Mouse (Mus musculus) right cerebral cortex, postnatal 36 days (tissue): ENCODE measurements around the gene Cnst.

Experiments used
- DNase-seq, 2 experiments: peaks; one replicate each; pipeline ENCODE4 v3.0.0; 2022; ENCODE audit warnings: low spot score in 2 of 2, mixed read lengths in 1 of 2

The Cnst gene

DNA sequence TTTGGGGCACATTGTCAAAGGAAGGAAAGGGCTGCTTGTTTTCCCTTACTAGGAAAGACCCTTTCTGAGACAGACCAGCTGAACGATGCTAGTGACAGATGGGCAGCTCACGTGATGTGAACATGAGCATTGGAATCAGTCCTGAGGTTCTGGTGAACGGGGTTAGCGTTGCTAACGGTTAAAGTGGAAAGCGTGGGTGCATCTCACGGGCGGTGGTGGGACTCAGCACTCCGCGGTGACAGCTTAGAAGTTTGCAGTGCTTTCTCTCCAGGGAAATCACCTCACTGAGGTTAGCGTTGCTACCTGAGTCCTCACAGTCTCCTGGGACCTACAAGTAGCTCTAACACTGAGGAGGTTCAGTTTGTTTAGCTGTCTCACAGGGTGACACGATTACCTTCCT is 45.5 kb downstream of the Cnst start:
- DNase-seq = peak; percentile 24 to 61

DNA sequence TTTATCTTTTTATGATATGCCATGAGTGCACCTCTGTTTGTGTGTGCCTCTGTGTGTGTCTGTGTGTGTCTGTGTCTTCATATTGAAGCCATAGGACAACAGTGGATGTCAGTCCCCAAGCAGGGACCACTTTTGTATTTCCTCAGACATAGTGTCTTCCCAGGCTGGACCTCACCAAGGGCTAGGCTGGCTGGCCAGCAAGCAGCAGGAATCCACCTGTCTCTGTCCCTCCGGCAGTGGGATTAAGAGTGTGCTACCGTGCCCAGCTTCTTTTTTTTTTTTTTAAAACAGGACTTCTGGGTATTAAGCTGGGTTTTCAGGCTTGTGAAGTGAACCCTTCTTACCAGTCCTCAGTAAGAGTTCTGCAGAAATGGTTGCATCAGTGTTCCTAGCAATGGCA is 46.0 kb downstream of the Cnst start:
- no peak for DNase-seq

DNA sequence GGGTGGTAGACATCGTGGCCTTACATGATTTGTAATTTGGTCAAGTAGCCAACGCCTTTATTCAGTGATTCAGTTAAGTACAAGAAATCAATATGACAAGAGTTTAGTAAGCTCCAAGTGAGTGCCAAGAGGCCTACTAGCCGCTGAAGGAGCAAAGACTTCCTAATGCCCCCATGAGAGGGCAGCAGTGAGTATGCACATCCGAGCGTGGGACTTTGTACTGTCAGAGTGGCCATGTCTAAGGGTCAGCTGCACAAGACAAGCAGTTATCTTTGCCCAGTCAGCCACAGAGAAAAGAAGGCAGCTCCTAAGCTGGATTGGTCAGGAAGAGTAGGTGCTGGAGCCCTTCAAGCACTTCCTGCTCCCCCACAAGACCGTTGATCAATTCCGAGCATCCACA is 46.8 kb downstream of the Cnst start:
- DNase-seq = no peak

DNA sequence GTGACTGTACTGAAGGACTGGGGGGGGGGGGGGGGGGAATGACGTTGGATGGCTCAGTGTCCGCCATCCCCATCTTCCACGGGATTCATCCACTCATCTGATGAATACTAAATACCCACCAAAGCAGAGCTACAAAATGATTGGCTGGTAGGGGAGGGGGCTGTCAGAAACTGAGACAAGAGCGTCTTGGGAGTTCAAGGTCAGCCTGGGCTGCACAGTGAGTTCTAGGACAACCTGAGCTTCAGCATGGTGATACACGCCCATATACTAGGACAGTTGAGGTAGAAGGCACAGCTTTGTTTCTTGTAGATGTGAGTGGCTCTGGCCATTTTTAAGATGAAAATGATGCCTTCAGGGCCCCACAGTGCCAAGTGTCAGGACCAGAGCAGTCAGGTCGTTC is 52.2 kb downstream of the Cnst start:
- no peak for DNase-seq

DNA sequence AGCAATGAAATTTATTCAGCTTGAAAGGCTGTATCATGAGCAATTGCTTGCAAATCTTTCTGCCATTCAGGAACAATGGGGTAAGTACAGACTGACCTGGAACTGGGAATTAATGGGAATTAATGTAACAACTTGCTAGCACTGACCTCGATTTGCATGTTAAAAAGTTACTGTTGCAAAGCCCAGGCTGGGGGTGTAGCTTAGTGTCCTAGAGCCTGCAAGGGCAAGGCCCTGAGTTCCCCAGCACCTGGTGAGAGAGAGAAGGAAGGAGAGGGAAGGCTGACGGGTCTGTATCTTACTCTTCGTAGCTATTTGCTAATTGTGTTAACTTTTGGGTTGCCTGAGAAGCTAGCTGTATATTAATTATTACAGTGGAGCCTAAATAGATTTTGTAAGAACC is 58.4 kb downstream of the Cnst start:
- no peak for DNase-seq

DNA sequence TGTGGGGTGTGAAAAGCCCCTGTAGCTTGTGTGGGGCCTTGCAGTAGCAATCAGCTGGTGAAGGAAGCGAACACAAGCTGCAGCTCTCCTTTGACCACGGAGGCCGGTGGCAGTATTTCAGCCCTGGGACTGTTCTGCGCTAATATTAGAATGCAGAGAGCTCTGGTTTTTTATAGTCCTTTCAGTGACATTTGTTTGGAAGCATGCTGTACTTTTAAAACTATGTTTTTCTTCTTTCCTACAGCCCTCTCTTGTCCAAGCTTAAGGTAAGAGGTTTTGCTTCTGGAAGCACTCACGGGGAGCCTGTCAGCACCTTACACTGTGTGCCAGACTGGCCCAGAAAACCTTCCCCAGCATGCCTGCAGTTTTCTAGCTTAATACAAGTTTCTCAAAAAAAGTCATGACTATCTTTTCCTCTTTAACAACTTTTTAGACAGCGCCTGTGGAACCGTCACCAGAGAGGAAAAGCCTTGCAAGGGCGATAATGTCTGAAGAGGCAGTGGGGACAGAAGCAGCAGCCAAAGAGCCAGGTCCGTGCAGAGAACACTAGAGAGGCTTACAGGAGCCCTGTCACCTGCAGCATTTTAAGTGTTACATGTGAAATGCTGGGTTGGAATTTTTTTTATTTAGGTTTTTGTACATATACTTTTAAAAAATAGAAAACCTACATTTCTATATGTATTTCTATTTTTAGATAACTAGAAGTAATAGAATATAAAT is 60.0 kb downstream of the Cnst start:
- DNase-seq = no peak

DNA sequence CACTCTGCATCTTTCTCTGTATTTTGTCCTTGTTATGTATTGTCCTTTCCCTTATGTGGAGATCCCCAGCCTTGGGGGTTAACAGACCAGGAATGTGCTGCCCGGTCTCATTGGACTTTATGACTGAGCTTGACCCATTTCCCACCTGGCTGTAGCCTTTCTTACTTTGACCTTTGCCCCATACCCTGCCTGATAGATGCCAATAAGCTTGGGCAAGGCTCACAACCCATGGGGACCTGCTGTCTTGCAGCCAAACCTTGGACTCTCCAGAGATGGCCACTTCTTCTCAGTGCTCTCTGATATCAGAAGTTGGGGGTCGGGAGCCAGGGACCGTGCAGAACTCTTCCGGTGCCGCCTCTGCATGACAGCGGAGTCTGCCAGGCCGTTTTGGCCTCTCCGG is 62.4 kb downstream of the Cnst start:
- DNase-seq = no peak

DNA sequence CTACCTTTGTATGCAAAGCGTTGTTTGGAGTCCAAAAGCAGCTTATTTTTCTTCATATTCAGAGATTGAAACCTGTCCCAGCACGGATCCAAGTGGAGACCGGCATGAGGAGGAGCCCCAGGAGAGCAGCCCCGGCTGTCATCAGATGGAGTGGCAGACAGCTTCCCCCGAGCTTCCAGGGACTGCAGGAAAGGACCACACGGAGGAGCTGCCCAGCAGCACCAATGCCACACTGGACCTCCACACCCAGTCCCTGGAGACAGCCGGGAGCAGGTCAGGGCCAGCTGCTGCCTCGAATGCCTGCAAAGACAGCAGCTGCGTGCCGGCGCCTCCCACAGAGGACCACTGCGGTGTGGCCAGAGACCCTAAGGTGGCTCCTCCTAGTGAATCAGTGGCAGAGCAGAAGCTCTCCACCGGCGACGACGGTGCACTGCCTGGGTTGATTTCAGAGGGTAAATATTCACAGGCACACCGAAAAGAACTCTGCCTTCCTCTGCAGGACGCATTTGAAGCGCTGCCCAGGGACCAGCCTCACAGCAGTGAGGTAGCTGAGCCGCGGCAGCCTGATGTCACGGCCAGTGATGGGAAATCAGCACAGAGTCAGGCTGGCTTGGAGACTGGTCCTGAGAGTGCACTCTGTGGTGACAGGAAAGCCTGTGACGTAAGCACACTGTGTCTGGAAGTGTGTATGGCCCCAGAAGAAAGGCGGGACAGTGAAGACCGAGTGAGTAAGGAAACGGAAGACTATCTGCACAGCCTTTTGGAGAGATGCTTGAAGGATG is 63.7 kb downstream of the Cnst start:
- no peak for DNase-seq

DNA sequence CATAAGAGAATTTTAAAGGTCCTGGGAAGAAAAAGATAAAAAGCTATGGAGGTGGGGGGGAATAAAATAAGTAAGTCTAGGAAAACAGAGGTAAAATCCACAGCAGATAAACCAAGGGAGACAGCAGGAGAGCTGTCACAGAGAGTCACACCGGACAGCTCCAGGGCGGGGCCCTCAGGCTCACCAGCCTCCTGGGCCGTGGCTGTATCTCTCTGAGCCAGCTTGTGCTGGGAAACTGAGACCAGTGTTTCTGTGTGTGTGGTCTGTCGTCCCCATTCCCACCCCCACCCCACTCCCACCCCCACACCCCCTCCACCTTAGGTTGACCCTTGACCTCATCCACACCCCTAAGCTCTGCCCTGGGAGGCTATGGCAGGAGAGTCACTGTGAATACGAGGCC is 65.0 kb downstream of the Cnst start:
- no peak for DNase-seq

DNA sequence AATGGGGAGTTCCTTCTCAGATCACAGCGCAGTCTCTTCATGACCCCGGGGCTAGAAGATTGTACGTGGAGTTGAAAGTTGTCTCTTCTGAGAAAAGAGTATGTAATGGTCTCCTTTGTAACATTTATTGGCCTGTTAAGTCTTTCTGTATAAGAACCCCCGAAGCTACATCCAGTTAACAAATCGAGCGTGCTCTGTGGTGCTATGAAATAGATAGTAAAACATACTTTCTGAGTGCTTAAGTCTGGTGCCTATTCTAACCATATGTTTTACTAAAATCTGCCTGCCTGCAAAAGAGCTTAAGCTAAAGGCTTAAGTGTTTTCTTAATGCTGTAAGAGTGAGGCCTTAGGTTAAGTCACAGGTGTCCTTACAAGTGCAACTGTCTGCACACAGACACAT is 66.2 kb downstream of the Cnst start:
- DNase-seq = no peak

DNA sequence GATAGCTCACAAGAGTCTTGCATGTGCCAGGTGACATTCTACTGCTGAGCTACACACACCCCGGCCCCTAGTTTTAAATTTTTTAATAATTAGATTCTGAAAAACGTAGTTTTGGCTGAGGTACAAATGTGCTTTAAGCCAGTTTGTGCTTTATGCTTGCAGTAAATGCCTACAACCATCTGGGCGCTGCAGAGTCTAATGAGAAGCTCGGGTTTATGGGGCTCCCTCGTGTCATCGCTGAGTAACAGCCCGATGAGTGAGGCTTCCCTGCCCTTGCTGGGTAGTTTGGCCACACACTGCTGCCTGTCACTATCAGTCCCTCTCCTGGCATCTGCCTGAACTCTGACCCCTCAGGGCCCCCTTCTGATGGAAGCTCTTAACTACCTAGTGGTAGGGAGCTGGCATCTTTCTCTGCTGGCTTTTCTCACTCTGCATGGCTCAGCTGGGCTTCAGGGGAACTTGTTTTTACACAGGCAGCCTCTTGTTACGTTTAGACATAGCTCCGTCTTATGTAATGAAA is 66.9 kb downstream of the Cnst start:
- DNase-seq = no peak

DNA sequence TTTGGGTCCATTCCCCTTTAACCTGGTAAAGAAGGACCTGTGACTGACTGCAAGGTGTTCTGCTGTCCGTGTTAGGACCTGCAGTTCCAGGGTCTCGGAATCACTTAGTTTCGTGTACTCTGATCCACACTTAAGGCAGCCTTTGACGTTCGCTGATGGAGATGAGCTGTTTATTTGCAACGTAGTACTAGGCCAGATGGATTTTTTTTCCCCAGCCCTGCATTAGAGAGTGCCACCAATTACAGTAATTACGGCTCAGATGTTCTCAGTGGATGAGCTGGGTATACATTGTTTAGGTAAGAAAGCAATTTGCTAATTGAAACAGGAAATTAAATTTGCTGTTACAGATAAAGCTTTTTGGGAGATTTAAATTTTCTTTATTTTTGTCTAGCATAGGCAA is 71.3 kb downstream of the Cnst start:
- no peak for DNase-seq

DNA sequence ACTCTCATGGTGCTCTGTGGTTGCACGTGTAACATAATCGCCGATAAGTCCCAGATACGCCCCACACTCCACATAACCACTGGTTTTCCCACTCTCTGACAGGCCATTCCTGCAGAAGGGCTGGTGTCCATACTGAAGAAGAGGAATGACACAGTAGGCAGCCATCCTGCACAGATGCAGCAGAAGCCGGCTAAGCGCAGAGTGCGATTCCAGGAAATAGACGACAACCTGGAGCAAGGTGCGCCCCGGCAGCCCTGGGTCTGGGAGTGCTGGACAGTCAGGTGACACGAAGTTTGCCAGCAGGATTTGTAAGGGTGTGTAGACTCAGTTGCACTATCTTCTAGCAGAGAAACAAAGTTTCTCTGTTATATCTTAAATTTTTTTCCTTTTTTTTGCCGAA is 76.5 kb downstream of the Cnst start:
- DNase-seq = no peak

DNA sequence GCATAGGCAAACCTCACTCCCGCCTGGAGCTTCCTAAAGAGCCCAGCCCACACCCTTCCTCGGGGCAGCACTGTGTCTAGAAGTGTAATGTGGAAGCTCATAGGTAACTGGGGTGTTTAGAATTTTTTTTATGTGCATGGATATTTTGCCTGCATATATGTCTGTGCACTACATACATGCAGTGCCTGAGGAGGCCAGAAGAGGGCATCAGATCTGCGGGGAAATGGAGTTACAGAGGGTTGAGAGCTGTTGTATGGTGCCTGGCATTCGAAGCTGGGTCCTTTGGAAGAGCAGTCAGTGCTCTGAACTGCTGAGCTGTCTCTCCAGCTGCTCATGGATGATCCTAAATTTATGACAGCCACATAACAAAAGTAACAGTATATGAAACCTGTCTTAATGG is 77.5 kb downstream of the Cnst start:
- DNase-seq = no peak

DNA sequence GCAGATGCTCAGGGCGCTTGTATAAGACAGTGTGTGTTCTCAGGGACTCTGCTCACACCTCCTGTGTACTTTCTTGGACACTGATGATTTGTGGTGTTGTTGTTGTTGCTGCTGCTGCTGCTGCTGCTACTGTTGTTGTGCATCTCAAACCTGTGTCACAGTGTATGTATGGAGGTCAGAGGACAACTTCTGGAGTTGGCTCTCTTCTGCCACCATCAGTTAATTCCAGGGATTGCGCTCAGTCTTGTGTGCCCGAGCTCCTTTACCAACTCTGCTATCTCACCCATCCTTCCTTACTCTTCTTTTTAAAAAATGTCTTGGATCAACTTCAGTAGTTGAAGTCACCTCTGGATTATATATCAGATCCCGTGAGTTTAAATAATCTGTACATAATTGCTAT is 78.2 kb downstream of the Cnst start:
- DNase-seq = no peak

DNA sequence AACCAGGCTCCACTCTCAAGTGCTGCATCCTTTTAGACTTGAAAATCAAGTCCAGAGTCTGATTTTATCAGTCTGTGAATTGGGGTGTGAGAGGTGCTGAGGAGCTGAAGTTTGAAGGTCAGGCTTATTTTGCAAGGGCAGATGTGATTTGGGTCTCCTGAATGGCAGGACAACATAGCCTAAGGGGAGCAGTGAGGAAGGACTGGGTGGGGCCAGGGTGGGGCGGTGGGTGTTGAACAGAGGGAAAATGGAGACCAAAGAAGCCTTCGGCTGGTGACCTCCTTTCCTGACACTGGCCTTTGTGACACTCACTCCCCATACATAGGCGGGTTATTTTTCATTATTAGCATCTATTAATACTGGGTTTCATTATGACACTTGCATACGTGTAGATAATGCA is 81.7 kb downstream of the Cnst start:
- no peak for DNase-seq

DNA sequence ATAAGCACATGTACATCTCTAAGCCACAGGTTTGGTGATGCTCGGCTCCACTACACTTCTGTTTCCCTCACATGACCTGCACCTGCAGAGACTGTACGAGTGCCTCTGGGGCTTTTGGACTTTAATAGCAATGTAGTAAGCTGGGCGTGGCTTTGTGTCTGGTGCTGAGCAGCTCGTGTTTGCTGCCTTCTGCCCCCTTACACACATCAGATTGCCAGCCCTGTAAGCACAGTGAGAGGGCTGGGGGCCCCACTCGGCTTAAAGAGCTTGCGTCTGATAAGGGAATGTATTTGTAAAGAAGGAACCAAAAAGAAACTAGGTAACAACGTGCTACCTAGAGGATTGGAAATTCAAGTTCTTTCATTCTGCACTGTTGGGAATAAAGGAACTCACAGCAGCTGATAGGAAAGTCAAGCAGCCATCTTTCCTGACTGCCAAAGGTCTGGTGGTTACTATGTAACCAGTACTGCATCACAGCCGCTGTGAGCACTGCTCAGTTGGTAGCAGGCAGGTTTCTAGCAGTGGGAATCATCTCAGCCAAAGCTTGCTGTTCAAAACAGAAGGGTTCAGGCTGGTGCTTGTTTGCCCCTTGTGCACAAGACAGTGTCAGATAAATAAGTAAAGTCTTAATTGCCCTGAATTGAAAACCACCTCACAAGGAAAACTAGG is 82.4 kb downstream of the Cnst start:
- DNase-seq = no peak

DNA sequence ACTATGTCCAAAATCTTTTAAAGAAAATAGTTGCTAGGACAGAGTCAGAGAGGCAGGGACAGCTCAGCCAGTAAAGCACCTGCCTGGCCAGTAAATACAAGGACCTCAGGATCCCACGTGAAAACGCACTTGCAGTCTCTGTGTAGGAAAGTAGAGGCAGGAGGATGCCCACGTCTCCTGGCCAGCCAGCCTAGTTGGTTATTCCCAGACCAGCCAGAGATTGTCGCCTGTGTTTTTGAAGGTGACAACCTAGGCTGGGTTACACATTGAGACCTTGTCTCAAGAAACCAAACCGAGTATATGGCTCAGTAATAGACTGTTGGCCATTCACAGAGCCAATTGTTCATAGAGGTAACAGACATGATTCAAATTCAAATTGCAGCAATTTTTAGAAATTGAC is 83.1 kb downstream of the Cnst start:
- no peak for DNase-seq

DNA sequence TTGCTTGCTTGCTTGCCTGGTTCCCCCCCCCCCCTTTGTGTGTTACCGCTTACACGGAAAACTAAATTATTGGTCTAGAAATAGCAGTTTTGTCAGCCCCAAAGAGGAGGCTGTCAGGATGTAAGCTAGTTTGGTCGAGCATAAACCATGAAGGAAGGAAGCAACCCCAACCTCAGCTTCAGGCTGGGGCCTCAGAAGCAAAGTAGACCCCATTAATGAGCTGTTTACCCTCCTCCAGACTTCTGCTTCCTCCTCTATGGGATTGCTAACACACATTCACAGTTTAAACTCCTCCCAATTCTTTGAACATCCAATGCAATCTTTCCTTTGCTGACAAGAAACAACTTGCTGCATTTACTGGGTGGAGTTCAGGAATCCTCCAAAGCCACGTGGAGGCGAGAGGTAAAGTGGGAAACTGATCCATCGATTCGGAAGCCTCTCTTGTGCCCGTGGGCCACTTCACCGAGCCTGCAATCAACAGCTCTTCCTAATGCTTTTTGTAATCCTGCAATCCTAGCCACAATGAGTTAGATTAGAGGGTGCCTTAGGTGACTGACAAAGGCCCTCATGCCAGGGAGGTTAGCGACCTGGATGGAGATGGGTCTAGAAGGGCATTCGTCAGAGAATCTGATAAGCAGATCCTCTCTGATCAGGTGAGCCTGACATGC is 86.7 kb downstream of the Cnst start:
- no peak for DNase-seq

DNA sequence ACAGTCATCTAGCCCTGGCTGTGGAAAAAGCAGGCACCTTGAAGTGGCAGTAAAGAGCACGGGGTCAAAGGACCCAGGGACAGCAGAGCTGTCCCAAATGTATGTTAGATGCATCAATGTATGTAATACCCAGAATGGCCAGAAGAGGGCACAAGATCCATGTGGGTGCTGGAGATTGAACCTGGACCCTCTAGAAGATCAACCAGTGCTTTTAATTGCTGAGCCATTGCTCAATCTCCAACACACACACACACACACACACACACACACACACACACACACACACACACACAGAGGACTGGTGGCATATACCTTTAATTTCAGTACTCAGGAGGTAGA is 87.2 kb downstream of the Cnst start:
- DNase-seq = no peak

DNA sequence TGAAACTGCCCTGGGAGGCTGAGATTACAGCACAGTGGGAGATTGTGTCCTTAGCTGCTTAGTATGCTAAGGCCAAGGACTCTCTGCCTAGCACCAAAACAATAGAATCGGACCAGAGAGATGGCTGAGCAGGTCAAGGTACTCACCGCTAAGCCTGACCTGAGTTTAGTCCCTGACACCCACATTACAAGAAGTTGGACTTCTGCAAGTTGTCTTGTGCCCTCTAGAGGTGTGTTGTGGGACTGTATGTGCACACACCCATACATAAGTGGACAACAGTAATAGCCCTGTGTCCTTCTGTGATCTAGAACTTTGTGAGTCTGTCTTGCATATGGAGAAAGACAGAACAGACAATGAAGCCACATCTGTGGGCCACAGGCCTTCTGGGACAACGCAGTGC is 88.0 kb downstream of the Cnst start:
- DNase-seq = no peak

DNA sequence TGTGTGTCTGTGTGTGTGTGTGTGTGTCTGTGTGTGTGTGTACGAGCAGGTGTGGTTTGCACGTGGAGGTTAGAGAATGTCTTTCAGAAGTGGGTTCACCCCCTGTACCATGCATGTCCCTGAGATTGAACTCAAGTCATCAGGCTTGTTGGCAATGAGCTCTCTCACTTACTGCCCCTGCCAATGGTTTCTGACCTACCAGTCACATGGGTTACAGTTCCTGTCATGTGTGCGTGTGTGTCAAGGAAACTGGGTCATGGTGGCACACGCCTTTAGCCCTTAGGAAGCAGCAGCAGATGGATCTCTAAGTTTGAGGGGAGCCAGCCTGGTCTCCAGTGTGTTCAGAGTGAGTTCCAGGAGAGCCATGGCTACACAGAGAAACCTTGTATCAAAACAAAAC is 96.6 kb downstream of the Cnst start:
- DNase-seq = no peak
